Mouse (Mus musculus): ENCODE results near the gene Kif16b. TPM values are rescaled to one million over a fixed set of nuclear protein-coding genes. Genes with fewer than 3 reads are reported as not detected.
"Not testable (repeated sequence)": the region's sequence is repeated elsewhere in the genome, so short reads cannot be mapped to it uniquely, and the experiment has no call there.

The Kif16b gene
- total and polyA plus RNA-seq, 3 experiments, result 3.9 to 17.6 (median 17.2) TPM

- H3K27me3 ChIP-seq (ENCODE audit: insufficient read depth, low read length), result no peaks in the 10 kb centered on the region
- H3K36me3 ChIP-seq (replicated peaks), result no peaks in the 10 kb centered on the region
- H3K9me3 ChIP-seq (replicated peaks), result peaks cover 4% of the 10 kb centered on the region
- no peaks in the 10 kb centered on the region for H3K4me1 ChIP-seq (ENCODE audit: insufficient read depth, low read depth, low read length)
- no peak for DNase-seq (ENCODE audit: low spot score)
- H3K4me3 ChIP-seq (ENCODE audit: low read depth, low read length), result no peak overlapping the region
- ATAC-seq (ENCODE audit: extremely low read depth, insufficient number of reproducible peaks, low FRiP score, poor library complexity, severe bottlenecking), result no peak
- TF ChIP-seq GATA2 (IDR thresholded peaks at IDR 0.05; ENCODE audit: borderline replicate concordance, low read depth, low read length), result no peak
- TF ChIP-seq POLR2AphosphoS5 (IDR thresholded peaks at IDR 0.05; ENCODE audit: insufficient replicate concordance, low read depth, low read length), result no peak
- no peak for TF ChIP-seq TAL1 (conservative IDR thresholded peaks at IDR 0.05; ENCODE audit: low read depth, low read length)
- TF ChIP-seq CTCF (IDR thresholded peaks at IDR 0.05; ENCODE audit: low read depth, low read length), result no peak
- TF ChIP-seq GATA1 (IDR thresholded peaks at IDR 0.05; ENCODE audit: borderline replicate concordance, low read length), result no peak
Measured at GRCm38 (mm10) chr2:142589403-142590283, 311.7 kb downstream of the Kif16b start.

GRCm38 (mm10) chr2:142585845-142586244, 315.5 kb downstream of the Kif16b start:
- no peak for TF ChIP-seq TAL1 (conservative IDR thresholded peaks at IDR 0.05; ENCODE audit: low read depth, low read length)
- no peak for TF ChIP-seq CTCF (IDR thresholded peaks at IDR 0.05; ENCODE audit: low read depth, low read length)
- no peak for TF ChIP-seq POLR2AphosphoS5 (IDR thresholded peaks at IDR 0.05; ENCODE audit: insufficient replicate concordance, low read depth, low read length)
- no peak for TF ChIP-seq GATA2 (IDR thresholded peaks at IDR 0.05; ENCODE audit: borderline replicate concordance, low read depth, low read length)
- TF ChIP-seq GATA1 (IDR thresholded peaks at IDR 0.05; ENCODE audit: borderline replicate concordance, low read length), result no peak
- H3K9me3 ChIP-seq (replicated peaks), result peaks cover 2% of the 10 kb centered on the region
- DNase-seq (ENCODE audit: low spot score) (no peak), ATAC-seq (ENCODE audit: extremely low read depth, insufficient number of reproducible peaks, low FRiP score, poor library complexity, severe bottlenecking) (no peak)
- no peaks in the 10 kb centered on the region for H3K36me3 ChIP-seq (replicated peaks)
- H3K27me3 ChIP-seq (ENCODE audit: insufficient read depth, low read length), result no peaks in the 10 kb centered on the region
- H3K4me3 ChIP-seq (ENCODE audit: low read depth, low read length), result no peak overlapping the region
- H3K4me1 ChIP-seq (ENCODE audit: insufficient read depth, low read depth, low read length), result no peaks in the 10 kb centered on the region

GRCm38 (mm10) chr2:142584851-142585737, 316.2 kb downstream of the Kif16b start:
- Histone ChIP-seq H3K27me3 (ENCODE audit: insufficient read depth, low read length) (no peaks in the 10 kb centered on the region), H3K9me3 (replicated peaks) (peaks cover 2% of the 10 kb centered on the region), H3K36me3 (replicated peaks) (no peaks in the 10 kb centered on the region), H3K4me1 (ENCODE audit: insufficient read depth, low read depth, low read length) (no peaks in the 10 kb centered on the region), H3K4me3 (ENCODE audit: low read depth, low read length) (no peak overlapping the region)
- no peak for ATAC-seq (ENCODE audit: extremely low read depth, insufficient number of reproducible peaks, low FRiP score, poor library complexity, severe bottlenecking)
- DNase-seq (ENCODE audit: low spot score), result no peak
- TF ChIP-seq TAL1 (conservative IDR thresholded peaks at IDR 0.05; ENCODE audit: low read depth, low read length), result no peak

- H3K4me1 ChIP-seq (ENCODE audit: insufficient read depth, low read depth, low read length), result no peaks in the 10 kb centered on the region
- DNase-seq (ENCODE audit: low spot score) (no peak), ATAC-seq (ENCODE audit: extremely low read depth, insufficient number of reproducible peaks, low FRiP score, poor library complexity, severe bottlenecking) (no peak)
- peaks cover 6% of the 10 kb centered on the region; the same call in 1 of the 2 replicates for H3K9me3 ChIP-seq (replicated peaks)
- H3K4me3 ChIP-seq (ENCODE audit: low read depth, low read length), result no peak overlapping the region
- no peaks in the 10 kb centered on the region for H3K36me3 ChIP-seq (replicated peaks)
- no peaks in the 10 kb centered on the region for H3K27me3 ChIP-seq (ENCODE audit: insufficient read depth, low read length)
- no peak for TF ChIP-seq CTCF (IDR thresholded peaks at IDR 0.05; ENCODE audit: low read depth, low read length)
- no peak for TF ChIP-seq GATA1 (IDR thresholded peaks at IDR 0.05; ENCODE audit: borderline replicate concordance, low read length)
- TF ChIP-seq GATA2 (IDR thresholded peaks at IDR 0.05; ENCODE audit: borderline replicate concordance, low read depth, low read length), result no peak
- TF ChIP-seq POLR2AphosphoS5 (IDR thresholded peaks at IDR 0.05; ENCODE audit: insufficient replicate concordance, low read depth, low read length), result no peak
- TF ChIP-seq TAL1 (conservative IDR thresholded peaks at IDR 0.05; ENCODE audit: low read depth, low read length), result no peak
Measured at GRCm38 (mm10) chr2:142580449-142580848, 320.9 kb downstream of the Kif16b start.

- H3K9me3 ChIP-seq (replicated peaks); ATAC-seq (ENCODE audit: extremely low read depth, insufficient number of reproducible peaks, low FRiP score, poor library complexity, severe bottlenecking); H3K36me3 ChIP-seq (replicated peaks); DNase-seq (ENCODE audit: low spot score); H3K4me3 ChIP-seq (ENCODE audit: low read depth, low read length); H3K4me1 ChIP-seq (ENCODE audit: insufficient read depth, low read depth, low read length); H3K27me3 ChIP-seq (ENCODE audit: insufficient read depth, low read length): not testable (repeated sequence)
Measured at GRCm38 (mm10) chr2:142577414-142577813, 323.9 kb downstream of the Kif16b start.

GRCm38 (mm10) chr2:142569771-142570170, 331.6 kb downstream of the Kif16b start:
- DNase-seq (ENCODE audit: low spot score), result no peak
- no peaks in the 10 kb centered on the region for H3K27me3 ChIP-seq (ENCODE audit: insufficient read depth, low read length)
- TF ChIP-seq GATA2 (IDR thresholded peaks at IDR 0.05; ENCODE audit: borderline replicate concordance, low read depth, low read length), result no peak
- TF ChIP-seq CTCF (IDR thresholded peaks at IDR 0.05; ENCODE audit: low read depth, low read length), result no peak
- no peak for TF ChIP-seq GATA1 (IDR thresholded peaks at IDR 0.05; ENCODE audit: borderline replicate concordance, low read length)
- no peak for TF ChIP-seq TAL1 (conservative IDR thresholded peaks at IDR 0.05; ENCODE audit: low read depth, low read length)
- no peak for TF ChIP-seq POLR2AphosphoS5 (IDR thresholded peaks at IDR 0.05; ENCODE audit: insufficient replicate concordance, low read depth, low read length)

More at GRCm38 (mm10) chr2:142569771-142570170, 331.6 kb downstream of the Kif16b start:
- no peaks in the 10 kb centered on the region for H3K36me3 ChIP-seq (replicated peaks)
- no peaks in the 10 kb centered on the region for H3K4me1 ChIP-seq (ENCODE audit: insufficient read depth, low read depth, low read length)
- no peak overlapping the region for H3K4me3 ChIP-seq (ENCODE audit: low read depth, low read length)
- ATAC-seq (ENCODE audit: extremely low read depth, insufficient number of reproducible peaks, low FRiP score, poor library complexity, severe bottlenecking), result no peak
- H3K9me3 ChIP-seq (replicated peaks), result no peaks in the 10 kb centered on the region; the same call in 1 of the 2 replicates

Other genes with a start within 250 kb of the Kif16b start
- gene Snrpb2, start 161.5 kb upstream of the Kif16b start, total RNA-seq (2014; fragmentation: Nextera tagmentation), result 71.1 and 83.9 TPM in 2 replicates
- gene Snrpb2, start 161.5 kb upstream of the Kif16b start, total RNA-seq (2017), result 118 and 155 TPM in 2 replicates
- 3.6 and 5.7 TPM in 2 replicates for gene Snrpb2, start 161.5 kb upstream of the Kif16b start, polyA plus RNA-seq (2012)
- not detected in 2 replicates for gene Otor, start 176.9 kb upstream of the Kif16b start, total RNA-seq (2014; fragmentation: Nextera tagmentation)
- not detected in 2 replicates for gene Otor, start 176.9 kb upstream of the Kif16b start, total RNA-seq (2017)
- gene Otor, start 176.9 kb upstream of the Kif16b start, polyA plus RNA-seq (2012), result not detected in 2 replicates

Measured in G1E (cell line).